Mouse (Mus musculus): ENCODE results near the gene Snrpf. TPM values are rescaled to one million over a fixed set of nuclear protein-coding genes. Genes with fewer than 3 reads are reported as not detected.

Gene Snrpf
- polyA plus RNA-seq, 1 experiment from 2014 or later, result 57.9 TPM

GRCm38 (mm10) chr10:93552596-93552995, 36.9 kb downstream of the Snrpf start:
- no peak for TF ChIP-seq CTCF (IDR thresholded peaks at IDR 0.05; ENCODE audit: low read depth)
- H3K4me3 ChIP-seq (ENCODE audit: low read depth, low read length), result no peak overlapping the region
- H3K27me3 ChIP-seq (replicated peaks; ENCODE audit: control insufficient read depth, insufficient read depth, low read length), result no peaks in the 10 kb centered on the region
- H3K9me3 ChIP-seq (ENCODE audit: control insufficient read depth), result no peaks in the 10 kb centered on the region
- no peak overlapping the region for H3K4me2 ChIP-seq (replicated peaks; ENCODE audit: low read depth)
- H3K36me3 ChIP-seq (ENCODE audit: control insufficient read depth, insufficient read depth), result no peaks in the 10 kb centered on the region
- H3K27ac ChIP-seq (ENCODE audit: low read depth, low read length), result no peak overlapping the region
- H3K4me1 ChIP-seq (replicated peaks; ENCODE audit: control insufficient read depth, insufficient read depth, low read length), result no peaks in the 10 kb centered on the region
- H3K9ac ChIP-seq (ENCODE audit: low read depth, low read length), result no peak overlapping the region
- ATAC-seq, result no peak
- 81% methylated on average over 8 of the region's 8 CpGs for WGBS

GRCm38 (mm10) chr10:93549821-93550220, 39.7 kb downstream of the Snrpf start:
- TF ChIP-seq CTCF (IDR thresholded peaks at IDR 0.05; ENCODE audit: low read depth), result no peak
- H3K4me2 ChIP-seq (replicated peaks; ENCODE audit: low read depth), result no peak overlapping the region
- ATAC-seq, result no peak
- no peaks in the 10 kb centered on the region for H3K36me3 ChIP-seq (ENCODE audit: control insufficient read depth, insufficient read depth)
- 48% methylated on average over 10 of the region's 10 CpGs for WGBS
- no peaks in the 10 kb centered on the region for H3K9me3 ChIP-seq (ENCODE audit: control insufficient read depth)
- no peak overlapping the region for H3K9ac ChIP-seq (ENCODE audit: low read depth, low read length)
- no peaks in the 10 kb centered on the region for H3K4me1 ChIP-seq (replicated peaks; ENCODE audit: control insufficient read depth, insufficient read depth, low read length)
- no peaks in the 10 kb centered on the region for H3K27me3 ChIP-seq (replicated peaks; ENCODE audit: control insufficient read depth, insufficient read depth, low read length)
- no peak overlapping the region for H3K4me3 ChIP-seq (ENCODE audit: low read depth, low read length)
- H3K27ac ChIP-seq (ENCODE audit: low read depth, low read length), result no peak overlapping the region

GRCm38 (mm10) chr10:93548991-93549390, 40.5 kb downstream of the Snrpf start:
- Histone ChIP-seq H3K4me2 (replicated peaks; ENCODE audit: low read depth) (no peak overlapping the region), H3K4me3 (ENCODE audit: low read depth, low read length) (no peak overlapping the region), H3K27me3 (replicated peaks; ENCODE audit: control insufficient read depth, insufficient read depth, low read length) (no peaks in the 10 kb centered on the region), H3K36me3 (ENCODE audit: control insufficient read depth, insufficient read depth) (no peaks in the 10 kb centered on the region), H3K9me3 (ENCODE audit: control insufficient read depth) (no peaks in the 10 kb centered on the region), H3K9ac (ENCODE audit: low read depth, low read length) (no peak overlapping the region), H3K27ac (ENCODE audit: low read depth, low read length) (no peak overlapping the region), H3K4me1 (replicated peaks; ENCODE audit: control insufficient read depth, insufficient read depth, low read length) (no peaks in the 10 kb centered on the region)
- TF ChIP-seq CTCF (IDR thresholded peaks at IDR 0.05; ENCODE audit: low read depth), result peak; percentile 92
- 12% methylated on average over 7 of the region's 7 CpGs for WGBS
- no peak for ATAC-seq

- WGBS, result 96% methylated on average over 4 of the region's 4 CpGs
- H3K9me3 ChIP-seq (ENCODE audit: control insufficient read depth), result no peaks in the 10 kb centered on the region
- no peak overlapping the region for H3K4me3 ChIP-seq (ENCODE audit: low read depth, low read length)
- TF ChIP-seq CTCF (IDR thresholded peaks at IDR 0.05; ENCODE audit: low read depth), result no peak
- no peak overlapping the region for H3K9ac ChIP-seq (ENCODE audit: low read depth, low read length)
- ATAC-seq, result no peak
- H3K27me3 ChIP-seq (replicated peaks; ENCODE audit: control insufficient read depth, insufficient read depth, low read length), result no peaks in the 10 kb centered on the region
- no peaks in the 10 kb centered on the region for H3K36me3 ChIP-seq (ENCODE audit: control insufficient read depth, insufficient read depth)
- no peak overlapping the region for H3K27ac ChIP-seq (ENCODE audit: low read depth, low read length)
- no peaks in the 10 kb centered on the region for H3K4me1 ChIP-seq (replicated peaks; ENCODE audit: control insufficient read depth, insufficient read depth, low read length)
- no peak overlapping the region for H3K4me2 ChIP-seq (replicated peaks; ENCODE audit: low read depth)
Observed at GRCm38 (mm10) chr10:93547741-93548270, 41.7 kb downstream of the Snrpf start.

GRCm38 (mm10) chr10:93544172-93544571, 45.3 kb downstream of the Snrpf start:
- Histone ChIP-seq H3K27ac (ENCODE audit: low read depth, low read length) (no peak overlapping the region), H3K4me3 (ENCODE audit: low read depth, low read length) (no peak overlapping the region), H3K4me1 (replicated peaks; ENCODE audit: control insufficient read depth, insufficient read depth, low read length) (no peaks in the 10 kb centered on the region), H3K36me3 (ENCODE audit: control insufficient read depth, insufficient read depth) (no peaks in the 10 kb centered on the region), H3K27me3 (replicated peaks; ENCODE audit: control insufficient read depth, insufficient read depth, low read length) (no peaks in the 10 kb centered on the region), H3K4me2 (replicated peaks; ENCODE audit: low read depth) (no peak overlapping the region), H3K9ac (ENCODE audit: low read depth, low read length) (no peak overlapping the region), H3K9me3 (ENCODE audit: control insufficient read depth) (no peaks in the 10 kb centered on the region)
- 73% methylated on average over 5 of the region's 5 CpGs for WGBS
- TF ChIP-seq CTCF (IDR thresholded peaks at IDR 0.05; ENCODE audit: low read depth), result no peak
- ATAC-seq, result no peak

- H3K4me1 ChIP-seq (replicated peaks; ENCODE audit: control insufficient read depth, insufficient read depth, low read length), result no peaks in the 10 kb centered on the region
- WGBS, result 59% methylated on average over 6 of the region's 6 CpGs
Observed at GRCm38 (mm10) chr10:93543176-93543575, 46.3 kb downstream of the Snrpf start.

GRCm38 (mm10) chr10:93542356-93542755, 47.1 kb downstream of the Snrpf start:
- TF ChIP-seq CTCF (IDR thresholded peaks at IDR 0.05; ENCODE audit: low read depth), result no peak
- 54% methylated on average over 4 of the region's 4 CpGs for WGBS
- no peaks in the 10 kb centered on the region for H3K4me1 ChIP-seq (replicated peaks; ENCODE audit: control insufficient read depth, insufficient read depth, low read length)

More at GRCm38 (mm10) chr10:93543176-93543575, 46.3 kb downstream of the Snrpf start:
- no peak overlapping the region for H3K27ac ChIP-seq (ENCODE audit: low read depth, low read length)
- no peaks in the 10 kb centered on the region for H3K9me3 ChIP-seq (ENCODE audit: control insufficient read depth)
- no peak overlapping the region for H3K4me3 ChIP-seq (ENCODE audit: low read depth, low read length)
- H3K27me3 ChIP-seq (replicated peaks; ENCODE audit: control insufficient read depth, insufficient read depth, low read length), result 0 out of 2 replicates have a peak, but pooled peaks cover 1% of the 10 kb centered on the region
- H3K9ac ChIP-seq (ENCODE audit: low read depth, low read length), result no peak overlapping the region
- ATAC-seq, result no peak
- H3K4me2 ChIP-seq (replicated peaks; ENCODE audit: low read depth), result no peak overlapping the region
- no peaks in the 10 kb centered on the region for H3K36me3 ChIP-seq (ENCODE audit: control insufficient read depth, insufficient read depth)
- no peak for TF ChIP-seq CTCF (IDR thresholded peaks at IDR 0.05; ENCODE audit: low read depth)

More at GRCm38 (mm10) chr10:93542356-93542755, 47.1 kb downstream of the Snrpf start:
- no peak overlapping the region for H3K27ac ChIP-seq (ENCODE audit: low read depth, low read length)
- 0 out of 2 replicates have a peak, but pooled peaks cover 6% of the 10 kb centered on the region for H3K27me3 ChIP-seq (replicated peaks; ENCODE audit: control insufficient read depth, insufficient read depth, low read length)
- no peaks in the 10 kb centered on the region for H3K36me3 ChIP-seq (ENCODE audit: control insufficient read depth, insufficient read depth)
- H3K9me3 ChIP-seq (ENCODE audit: control insufficient read depth), result no peaks in the 10 kb centered on the region
- no peak overlapping the region for H3K4me2 ChIP-seq (replicated peaks; ENCODE audit: low read depth)
- H3K9ac ChIP-seq (ENCODE audit: low read depth, low read length), result no peak overlapping the region
- ATAC-seq, result no peak
- H3K4me3 ChIP-seq (ENCODE audit: low read depth, low read length), result no peak overlapping the region
